Mouse (Mus musculus) midbrain, embryonic 14.5 days (tissue): Measurements from ENCODE around the gene AI597479. TPM values are rescaled to one million over a fixed set of nuclear protein-coding genes. Genes with fewer than 3 reads are reported as not detected.

Experiments
- ATAC-seq: fragments of 200-750 bp; cut with Nextera tagmentation; 2 replicates; pipeline ENCODE4 v1.8.0; 2017; ENCODE audit warnings: moderate number of reproducible peaks, moderate library complexity; ENCODE audit not compliant: low FRiP score, low TSS enrichment
- DNase-seq: peaks from one replicate; pipeline ENCODE4 v3.0.0-alpha.2; 2015
- H3K27ac ChIP-seq: fragments of 300-500 bp; sonication (generic); replicated peaks from 2 replicates; pipeline ENCODE4 v1.5.1; 2014; ENCODE audit warnings: mild to moderate bottlenecking, low read depth, low read length, moderate library complexity
- H3K27me3 ChIP-seq: fragments of 300-500 bp; sonication (generic); 2 replicates; pipeline ENCODE4 v1.6.1; 2014; ENCODE audit warnings: low read length, control low read depth, mixed read lengths; ENCODE audit not compliant: control insufficient read depth, insufficient read depth
- H3K36me3 ChIP-seq: fragments of 300-500 bp; sonication (generic); 2 replicates; pipeline ENCODE4 v1.6.1; 2014; ENCODE audit warnings: low read length, control low read depth; ENCODE audit not compliant: control insufficient read depth, insufficient read depth
- H3K4me1 ChIP-seq: fragments of 300-500 bp; sonication (generic); 2 replicates; pipeline ENCODE4 v1.6.1; 2014; ENCODE audit warnings: mild to moderate bottlenecking, antibody characterized with exemption, low read length, control low read depth; ENCODE audit not compliant: control insufficient read depth, insufficient read depth
- H3K4me2 ChIP-seq: fragments of 300-500 bp; sonication (generic); 2 replicates; pipeline ENCODE4 v1.6.1; 2014; ENCODE audit warnings: mild to moderate bottlenecking, low read length, moderate library complexity
- H3K4me3 ChIP-seq: fragments of 300-500 bp; sonication (generic); replicated peaks from 2 replicates; pipeline ENCODE4 v1.5.1; 2014; ENCODE audit warnings: low read depth, low read length
- H3K9ac ChIP-seq: fragments of 300-500 bp; sonication (generic); replicated peaks from 2 replicates; pipeline ENCODE4 v1.6.1; 2014; ENCODE audit warnings: mild to moderate bottlenecking, low read length, moderate library complexity
- H3K9me3 ChIP-seq: fragments of 300-500 bp; sonication (generic); 2 replicates; pipeline ENCODE4 v1.6.1; 2016; ENCODE audit warnings: low read length, control low read depth, mixed read lengths; ENCODE audit not compliant: control insufficient read depth
- WGBS: fragments of 180-500 bp; shearing (Covaris S2); extraction: QIAGEN DNeasy Blood & Tissue Kit; methylation state at CpG from one replicate; pipeline ENCODE4 v1.1.7; 2014; 5-methylcytosine and 5-hydroxymethylcytosine counted together
- polyA plus RNA-seq: library from polyadenylated mRNA; unstranded; fragments of >200 nt; fragmentation: Nextera tagmentation; extraction: Ambion mirVana; gene quantifications from 2 replicates; pipeline ENCODE4 v1.2.1, GENCODE M21; 2014

The AI597479 gene
- polyA plus RNA-seq, 1 experiment from 2014 or later = 60.1 TPM

DNA sequence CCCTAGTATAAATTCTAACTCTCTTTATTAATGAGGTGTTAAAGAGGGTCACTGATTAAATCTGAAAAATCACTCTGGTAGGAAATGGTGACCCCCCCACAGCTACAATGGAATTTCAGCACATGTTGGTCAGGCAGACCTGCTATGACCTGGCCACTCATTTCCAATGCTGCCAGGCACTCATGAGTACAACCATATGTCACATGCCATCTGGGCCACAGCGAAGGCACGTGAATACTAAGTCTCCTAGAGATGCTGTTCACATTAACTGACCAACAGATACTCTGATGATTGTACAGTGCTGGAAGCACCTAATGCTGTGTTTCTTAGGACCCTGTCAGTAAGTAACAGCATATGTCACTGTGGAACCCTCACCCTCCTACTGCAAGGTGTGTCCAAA is 23.7 kb upstream of the AI597479 start:
- no peak for DNase-seq
- no peak overlapping the region for H3K27ac ChIP-seq
- H3K9ac ChIP-seq = no peak overlapping the region
- ATAC-seq = no peak
- no peak overlapping the region for H3K4me3 ChIP-seq
- H3K4me1 ChIP-seq = no peaks in the 10 kb centered on the region
- H3K9me3 ChIP-seq = no peaks in the 10 kb centered on the region
- H3K36me3 ChIP-seq = peaks cover 31% of the 10 kb centered on the region
- H3K27me3 ChIP-seq = no peaks in the 10 kb centered on the region
- H3K4me2 ChIP-seq = no peak overlapping the region
- 95% methylated on average over 2 of the region's 2 CpGs for WGBS

DNA sequence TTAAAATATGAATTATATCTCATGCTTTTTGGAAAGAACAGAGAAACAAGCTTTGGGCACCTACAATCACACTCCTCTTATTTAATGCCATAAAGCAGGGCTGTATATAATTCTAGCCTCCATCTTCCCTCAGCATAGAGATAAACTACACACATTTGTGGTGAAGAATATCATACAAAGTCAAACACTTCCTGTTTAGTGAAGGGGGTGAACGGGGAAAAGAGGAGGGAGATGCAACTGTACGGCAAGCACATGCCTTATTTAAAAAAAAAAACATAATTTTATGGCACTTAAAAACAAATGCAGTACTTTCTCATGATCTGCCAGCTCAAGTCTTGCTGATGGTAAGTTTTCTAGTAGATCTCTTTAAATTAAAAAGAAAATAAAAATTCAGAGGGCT is 20.4 kb upstream of the AI597479 start:
- Histone ChIP-seq H3K27ac (no peak overlapping the region), H3K4me2 (no peak overlapping the region), H3K9me3 (no peaks in the 10 kb centered on the region), H3K4me1 (no peaks in the 10 kb centered on the region), H3K4me3 (no peak overlapping the region), H3K36me3 (peaks cover 20% of the 10 kb centered on the region), H3K27me3 (no peaks in the 10 kb centered on the region), H3K9ac (no peak overlapping the region)
- ATAC-seq = no peak
- DNase-seq = no peak
- WGBS = 84% methylated on average over 2 of the region's 2 CpGs

DNA sequence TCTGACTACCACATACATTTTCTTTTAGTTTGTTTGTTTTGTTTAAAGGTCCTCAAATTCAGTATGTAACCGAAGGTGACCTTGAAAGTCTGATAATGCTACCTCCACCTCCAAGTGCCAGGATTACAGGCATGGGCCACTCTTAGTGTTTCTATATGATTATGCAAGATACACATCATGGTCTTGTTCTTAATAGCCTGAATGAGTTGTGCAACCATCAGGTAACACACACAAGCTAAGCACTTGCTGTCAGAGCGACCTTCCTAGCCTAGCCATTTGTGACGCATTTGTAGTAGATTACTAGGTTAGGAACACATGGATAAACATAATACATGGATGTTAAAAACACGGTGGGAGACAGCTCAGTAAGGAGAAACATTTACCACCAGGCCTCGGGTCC is 15.6 kb upstream of the AI597479 start:
- 86% methylated on average over 5 of the region's 5 CpGs for WGBS
- H3K4me2 ChIP-seq = no peak overlapping the region
- H3K27me3 ChIP-seq = no peaks in the 10 kb centered on the region
- H3K27ac ChIP-seq = no peak overlapping the region
- DNase-seq = no peak
- ATAC-seq = no peak
- no peaks in the 10 kb centered on the region for H3K4me1 ChIP-seq
- H3K36me3 ChIP-seq = 0 out of 2 replicates have a peak, but pooled peaks cover 6% of the 10 kb centered on the region
- no peak overlapping the region for H3K4me3 ChIP-seq
- H3K9me3 ChIP-seq = no peaks in the 10 kb centered on the region
- no peak overlapping the region for H3K9ac ChIP-seq

DNA sequence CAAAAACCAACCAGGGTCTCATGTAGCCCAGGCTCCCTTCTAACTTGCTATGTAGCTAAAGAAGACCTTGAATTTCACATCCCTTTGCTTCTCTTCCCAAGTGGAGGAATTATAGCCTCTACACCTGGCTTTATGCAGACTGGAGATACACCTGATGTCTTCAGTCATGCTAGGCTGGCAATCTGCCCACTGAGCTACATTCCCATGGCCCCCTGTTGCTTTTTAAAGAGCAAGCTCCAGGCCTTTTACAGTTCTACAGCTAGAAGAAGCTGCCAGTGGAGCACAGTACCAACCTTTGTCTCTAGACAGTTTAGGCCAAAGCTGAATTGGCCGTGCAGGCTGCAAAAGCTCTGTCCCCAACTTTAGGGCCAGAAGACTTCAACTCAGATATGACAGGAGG is 8.1 kb upstream of the AI597479 start:
- no peak overlapping the region for H3K4me2 ChIP-seq
- WGBS = 81% methylated on average over 1 of the region's 1 CpGs
- no peaks in the 10 kb centered on the region for H3K9me3 ChIP-seq
- no peaks in the 10 kb centered on the region for H3K27me3 ChIP-seq
- DNase-seq (no peak), ATAC-seq (no peak)
- 0 out of 2 replicates have a peak, but pooled peaks cover 2% of the 10 kb centered on the region for H3K36me3 ChIP-seq
- H3K4me3 ChIP-seq = no peak overlapping the region
- H3K4me1 ChIP-seq = peaks cover 19% of the 10 kb centered on the region
- H3K9ac ChIP-seq = no peak overlapping the region
- H3K27ac ChIP-seq = no peak overlapping the region

DNA sequence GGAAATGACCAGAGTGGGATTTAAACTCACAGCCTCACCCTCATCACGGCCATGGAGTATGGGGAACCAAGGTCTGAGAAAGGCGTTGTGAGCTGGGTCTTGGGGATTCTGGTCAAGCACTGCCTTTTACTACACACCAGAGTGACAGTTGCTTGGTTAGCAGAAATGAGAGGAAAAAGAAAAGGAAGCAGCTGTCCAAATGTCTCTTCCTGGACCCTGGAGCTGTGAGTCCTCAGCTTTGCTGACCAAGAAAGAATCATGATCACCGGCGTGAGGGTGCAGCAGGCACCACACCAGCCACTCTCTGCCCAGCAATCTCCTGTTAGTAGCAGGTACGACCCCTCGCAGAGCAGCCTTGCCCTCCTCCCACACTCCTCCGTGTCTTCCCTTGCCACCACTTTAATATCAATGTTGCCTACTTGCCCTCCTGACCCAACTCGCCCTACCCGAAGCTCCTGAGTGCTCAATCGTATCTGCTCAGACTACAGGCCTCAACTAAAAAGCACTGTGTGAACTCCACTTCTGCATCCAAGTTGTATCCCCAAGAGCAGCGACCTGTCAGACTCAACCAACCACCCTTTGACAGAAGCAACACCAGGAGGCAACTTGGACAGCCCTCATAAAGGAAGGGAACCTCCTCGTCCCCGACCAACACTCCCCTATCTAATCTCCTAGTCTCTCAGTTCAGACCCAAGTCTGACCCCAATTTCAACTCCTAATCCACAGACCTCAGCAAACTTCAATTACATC is 7.0 kb upstream of the AI597479 start:
- DNase-seq (peak; percentile 38), ATAC-seq (peak; percentile 1; the same call in 1 of the 2 replicates)
- Histone ChIP-seq H3K9ac (peak overlapping the region; percentile 92), H3K9me3 (no peaks in the 10 kb centered on the region), H3K4me1 (peaks cover 19% of the 10 kb centered on the region), H3K4me3 (peak overlapping the region; percentile 71), H3K36me3 (0 out of 2 replicates have a peak, but pooled peaks cover 2% of the 10 kb centered on the region), H3K27me3 (no peaks in the 10 kb centered on the region), H3K27ac (no peak overlapping the region), H3K4me2 (peak overlapping the region; percentile 82)
- WGBS = 49% methylated on average over 13 of the region's 13 CpGs

DNA sequence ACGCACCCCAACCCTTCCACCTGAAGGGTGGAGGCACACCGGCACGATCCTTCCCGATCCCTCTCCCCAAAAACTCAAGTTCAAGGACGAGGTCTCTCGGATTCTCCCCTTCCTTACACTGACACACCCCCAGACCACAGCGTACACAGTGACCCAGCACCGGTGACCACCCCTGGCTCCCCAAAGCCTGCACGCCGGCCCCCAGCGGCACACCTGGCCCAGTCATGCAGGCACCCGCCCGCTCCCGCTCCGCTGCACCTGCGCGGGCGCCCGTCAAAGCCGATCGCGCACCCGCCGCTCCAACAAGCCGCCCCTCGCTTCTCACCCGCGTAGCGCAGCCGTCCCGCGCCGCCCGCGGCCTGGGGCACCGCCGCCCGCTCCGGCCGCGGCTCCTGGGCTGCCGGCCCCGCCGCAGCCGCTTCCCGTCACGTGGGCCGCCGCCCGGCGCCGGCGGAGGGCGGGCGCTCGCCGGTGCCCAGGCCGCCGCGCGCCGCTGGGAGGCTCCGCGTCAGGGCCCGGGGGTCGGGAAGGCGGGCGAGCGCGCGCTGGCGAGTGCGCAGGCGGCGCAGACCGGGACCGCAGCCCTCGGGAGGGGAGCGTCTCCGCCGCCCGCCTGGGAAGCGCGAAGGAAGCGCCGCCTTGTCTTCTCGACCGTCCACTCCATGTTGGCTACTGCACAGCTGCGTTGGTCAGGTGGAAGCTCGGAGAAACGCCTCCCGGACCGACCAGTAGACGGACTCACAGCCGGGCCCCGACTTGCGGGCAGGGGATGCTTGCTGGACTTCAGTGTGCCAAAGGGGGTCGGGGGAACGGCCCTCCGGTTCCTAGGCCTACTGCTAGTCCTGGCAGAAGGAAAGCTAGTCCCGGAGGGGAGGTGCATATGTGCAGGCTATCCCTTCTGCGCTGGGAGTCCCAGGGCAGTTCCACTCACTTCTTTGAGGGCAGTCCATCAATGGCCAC is 6.2 kb upstream of the AI597479 start:
- Histone ChIP-seq H3K27me3 (no peaks in the 10 kb centered on the region), H3K27ac (peak overlapping the region; percentile 88)
- WGBS = under 1% methylated on average over 102 of the region's 102 CpGs

DNA sequence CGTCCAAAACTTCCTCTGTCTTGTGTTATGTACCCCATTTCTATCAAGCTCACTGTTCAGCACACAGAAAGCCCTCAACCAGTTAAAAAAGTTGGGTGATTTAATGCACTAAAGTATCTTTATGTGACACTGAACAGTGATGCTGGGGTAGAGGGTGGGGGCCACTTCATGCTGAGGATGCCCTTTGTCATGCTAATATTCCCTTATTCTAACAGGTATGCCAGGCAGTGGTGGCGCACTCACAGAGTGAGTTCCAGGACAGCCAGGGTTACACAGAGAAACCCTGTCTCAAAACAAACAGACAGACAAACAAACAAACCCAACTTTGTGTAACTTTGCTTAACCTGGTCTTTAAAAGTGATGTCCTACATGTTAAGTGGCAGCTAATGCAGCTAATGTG is 4.3 kb upstream of the AI597479 start:
- 82% methylated on average over 2 of the region's 2 CpGs for WGBS
- Histone ChIP-seq H3K27ac (no peak overlapping the region), H3K9ac (no peak overlapping the region), H3K9me3 (no peaks in the 10 kb centered on the region), H3K36me3 (no peaks in the 10 kb centered on the region), H3K4me3 (no peak overlapping the region), H3K4me1 (peaks cover 26% of the 10 kb centered on the region), H3K27me3 (no peaks in the 10 kb centered on the region), H3K4me2 (no peak overlapping the region)
- ATAC-seq = no peak
- no peak for DNase-seq

More for the DNA sequence above, 6.2 kb upstream of the AI597479 start:
- Histone ChIP-seq H3K9ac (peak overlapping the region; percentile 92), H3K36me3 (0 out of 2 replicates have a peak, but pooled peaks cover 2% of the 10 kb centered on the region), H3K4me2 (peak overlapping the region; percentile 82), H3K9me3 (no peaks in the 10 kb centered on the region), H3K4me1 (peaks cover 23% of the 10 kb centered on the region), H3K4me3 (peak overlapping the region; percentile 71)
- peak; percentile 87 for DNase-seq
- ATAC-seq = peak; percentile 89

DNA sequence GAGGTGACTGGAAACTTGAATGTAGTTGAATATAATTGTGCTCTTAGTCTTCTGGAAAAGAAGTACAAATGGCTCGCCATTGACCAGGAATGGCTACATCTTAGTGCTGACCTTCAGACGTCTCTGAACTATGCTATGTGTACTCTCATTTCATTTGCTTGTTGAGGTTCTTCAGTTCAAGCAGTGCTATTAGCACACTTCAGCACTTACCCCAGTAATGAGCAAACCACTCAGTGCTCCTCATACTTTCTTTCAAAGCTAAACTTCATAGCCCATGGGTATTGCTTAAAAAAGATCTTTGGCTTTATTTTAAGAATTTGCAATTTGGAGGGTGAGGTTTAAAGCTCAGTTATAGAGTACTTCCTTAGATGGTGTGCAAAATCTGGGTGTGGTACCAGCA is 10.2 kb downstream of the AI597479 start:
- Histone ChIP-seq H3K36me3 (peaks cover 45% of the 10 kb centered on the region), H3K4me2 (no peak overlapping the region), H3K4me1 (no peaks in the 10 kb centered on the region), H3K27me3 (no peaks in the 10 kb centered on the region), H3K4me3 (no peak overlapping the region), H3K9me3 (no peaks in the 10 kb centered on the region), H3K27ac (no peak overlapping the region), H3K9ac (no peak overlapping the region)
- DNase-seq = no peak
- 90% methylated on average over 2 of the region's 2 CpGs for WGBS
- no peak for ATAC-seq
